Mouse (Mus musculus): ENCODE measurements around the gene Tfap2c. TPM values are rescaled to one million over a fixed set of nuclear protein-coding genes. Genes with fewer than 3 reads are reported as not detected.

The Tfap2c gene
- total and polyA plus RNA-seq, 3 experiments, result not detected

GRCm38 (mm10) chr2:172561016-172561415 is 11.6 kb downstream of the Tfap2c start:
- no peak for DNase-seq (ENCODE audit: extremely low read depth)
- Histone ChIP-seq H3K9ac (ENCODE audit: insufficient read depth, low read depth) (no peak overlapping the region), H3K4me2 (ENCODE audit: insufficient read depth, low read depth, poor library complexity, severe bottlenecking) (no peak overlapping the region), H3K27ac (ENCODE audit: insufficient read depth, low read depth) (no peak overlapping the region), H3K79me2 (replicated peaks; ENCODE audit: control insufficient read depth, extremely low read depth, insufficient read depth, poor library complexity, severe bottlenecking) (no peaks in the 10 kb centered on the region), H3K4me1 (ENCODE audit: control insufficient read depth in 1 of 2, insufficient read depth in 2 of 2) (no peaks in the 10 kb centered on the region), H3K36me3 (replicated peaks in 1 of 2; ENCODE audit: control insufficient read depth in 1 of 2, insufficient read depth in 1 of 2, low read length in 1 of 2) (no peaks in the 10 kb centered on the region), H3K4me3 (replicated peaks in 1 of 3; ENCODE audit: low read depth in 2 of 3, low read length in 2 of 3, poor library complexity in 1 of 3) (no peak overlapping the region), H3K9me3 (replicated peaks; ENCODE audit: low read length) (no peaks in the 10 kb centered on the region), H3K27me3 (replicated peaks) (peaks cover 70% of the 10 kb centered on the region)
- TF ChIP-seq ETS1 (conservative IDR thresholded peaks at IDR 0.05; ENCODE audit: low read depth, low read length), result no peak
- no peak for TF ChIP-seq SMC3 (IDR thresholded peaks at IDR 0.05; ENCODE audit: low read depth, low read length)
- TF ChIP-seq UBTF (IDR thresholded peaks at IDR 0.05; ENCODE audit: low read depth, low read length), result no peak
- TF ChIP-seq MYC (IDR thresholded peaks at IDR 0.05; ENCODE audit: low read depth, low read length), result no peak
- TF ChIP-seq ELF1 (IDR thresholded peaks at IDR 0.05; ENCODE audit: low read depth, low read length), result no peak
- TF ChIP-seq IRF4 (IDR thresholded peaks at IDR 0.05; ENCODE audit: low read depth, low read length), result no peak
- no peak for TF ChIP-seq EP300 (IDR thresholded peaks at IDR 0.05; ENCODE audit: low read length)
- no peak for TF ChIP-seq TCF12 (IDR thresholded peaks at IDR 0.05; ENCODE audit: low read depth, low read length)
- in situ Hi-C loops (cut with MboI; ENCODE audit: low pct_ligation_motif_present, low pct_unique_long_range_greater_than_20kb, low sequenced_read_pairs), result no loop called here
- dilution Hi-C loops (cut with MboI; ENCODE audit: extremely low pct_ligation_motif_present, extremely low pct_unique_long_range_greater_than_20kb, low sequenced_read_pairs), result no loop called here

- H3K9ac ChIP-seq (ENCODE audit: insufficient read depth, low read depth), result no peak overlapping the region
- no peak overlapping the region for H3K4me3 ChIP-seq (replicated peaks in 1 of 3; ENCODE audit: low read depth in 2 of 3, low read length in 2 of 3, poor library complexity in 1 of 3)
- peaks cover 66% of the 10 kb centered on the region for H3K27me3 ChIP-seq (replicated peaks)
- H3K27ac ChIP-seq (ENCODE audit: insufficient read depth, low read depth), result no peak overlapping the region
- H3K4me2 ChIP-seq (ENCODE audit: insufficient read depth, low read depth, poor library complexity, severe bottlenecking), result no peak overlapping the region
- no peak for DNase-seq (ENCODE audit: extremely low read depth)
- dilution Hi-C loops (cut with MboI; ENCODE audit: extremely low pct_ligation_motif_present, extremely low pct_unique_long_range_greater_than_20kb, low sequenced_read_pairs), result no loop called here
- no peak for TF ChIP-seq IRF4 (IDR thresholded peaks at IDR 0.05; ENCODE audit: low read depth, low read length)
- TF ChIP-seq PAX5 (IDR thresholded peaks at IDR 0.05; ENCODE audit: low read length), result no peak
- TF ChIP-seq ZNF384 (IDR thresholded peaks at IDR 0.05; ENCODE audit: low read depth, low read length), result no peak
- no peak for TF ChIP-seq JUND (conservative IDR thresholded peaks at IDR 0.05; ENCODE audit: low read depth, low read length)
- TF ChIP-seq RCOR1 (conservative IDR thresholded peaks at IDR 0.05; ENCODE audit: low read depth, low read length), result no peak
- TF ChIP-seq JUN (IDR thresholded peaks at IDR 0.05; ENCODE audit: insufficient read depth, low read depth, low read length), result no peak
- TF ChIP-seq NELFE (IDR thresholded peaks at IDR 0.05; ENCODE audit: low read depth, low read length), result no peak
- no peak for TF ChIP-seq USF2 (conservative IDR thresholded peaks at IDR 0.05; ENCODE audit: low read depth, low read length)
- TF ChIP-seq SIN3A (IDR thresholded peaks at IDR 0.05; ENCODE audit: low read length), result no peak
- TF ChIP-seq MAFK (IDR thresholded peaks at IDR 0.05; ENCODE audit: insufficient replicate concordance, low read length), result no peak
- TF ChIP-seq UBTF (IDR thresholded peaks at IDR 0.05; ENCODE audit: low read depth, low read length), result no peak
- TF ChIP-seq RAD21 (IDR thresholded peaks at IDR 0.05; ENCODE audit: low read depth, low read length), result no peak
- TF ChIP-seq MEF2A (IDR thresholded peaks at IDR 0.05; ENCODE audit: borderline replicate concordance, low read depth, low read length), result no peak
- no peak for TF ChIP-seq POLR2A (IDR thresholded peaks at IDR 0.05; ENCODE audit: low read depth, low read length)
- no peak for TF ChIP-seq NRF1 (IDR thresholded peaks at IDR 0.05; ENCODE audit: low read depth, low read length)
- no peak for TF ChIP-seq GABPA (IDR thresholded peaks at IDR 0.05; ENCODE audit: insufficient replicate concordance, low read depth, low read length)
- H3K9me3 ChIP-seq (replicated peaks; ENCODE audit: low read length), result no peaks in the 10 kb centered on the region
- in situ Hi-C loops (cut with MboI; ENCODE audit: low pct_ligation_motif_present, low pct_unique_long_range_greater_than_20kb, low sequenced_read_pairs), result no loop called here
- no peaks in the 10 kb centered on the region for H3K36me3 ChIP-seq (replicated peaks in 1 of 2; ENCODE audit: control insufficient read depth in 1 of 2, insufficient read depth in 1 of 2, low read length in 1 of 2)
- H3K4me1 ChIP-seq (ENCODE audit: control insufficient read depth in 1 of 2, insufficient read depth in 2 of 2), result no peaks in the 10 kb centered on the region
- H3K79me2 ChIP-seq (replicated peaks; ENCODE audit: control insufficient read depth, extremely low read depth, insufficient read depth, poor library complexity, severe bottlenecking), result no peaks in the 10 kb centered on the region
Observed at GRCm38 (mm10) chr2:172567835-172568234, 18.4 kb downstream of the Tfap2c start.
